Mouse (Mus musculus): ENCODE results near the gene Crlf3.

DNA sequence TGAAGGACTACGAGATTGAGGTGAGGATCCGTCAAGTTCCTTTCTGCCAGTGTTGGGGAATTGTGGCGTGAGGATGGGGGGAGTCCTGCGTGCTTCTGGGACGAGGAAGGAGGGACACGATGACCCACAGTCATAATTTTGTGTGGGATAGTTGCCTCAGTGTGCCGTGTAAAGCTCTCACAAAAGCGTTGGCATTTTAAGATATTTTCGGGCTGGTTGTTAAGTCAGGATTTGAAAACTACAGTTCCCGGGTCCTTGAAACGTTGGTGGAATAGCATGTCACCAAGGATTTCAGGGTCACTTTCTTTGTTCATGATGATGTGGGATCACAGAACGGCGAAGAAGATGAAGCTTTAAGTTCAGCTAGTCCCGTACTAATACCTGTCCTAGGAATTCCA lies 9.0 kb upstream of the Crlf3 start:
- TF ChIP-seq CTCF (conservative IDR thresholded peaks at IDR 0.05; ENCODE audit: low read length) (no peak), NANOG (IDR thresholded peaks at IDR 0.05; ENCODE audit: borderline replicate concordance, low read length) (no peak)
